Mouse (Mus musculus): ENCODE results near the gene Scamp2. TPM values are rescaled to one million over a fixed set of nuclear protein-coding genes. Genes with fewer than 3 reads are reported as not detected.

Scamp2 gene
- polyA plus RNA-seq, 1 experiment from 2014 or later = 60.2 TPM

GRCm38 (mm10) chr9:57590726-57591125 is 30.0 kb downstream of the Scamp2 start:
- ChIA-PET POLR2A (interaction anchor here (0.8 to 1.4 kb wide), 3 partner anchors 23 to 73 kb away, joined by 3 read pairs; partner anchors contain the start of gene Lman1l), CTCF (interaction anchor here (0.8 to 3.0 kb wide), 7 partner anchors 14 to 65 kb away, joined by 3 to 13 read pairs (median 4); no protein-coding TSS in a partner anchor)
- no peak for TF ChIP-seq CTCF (IDR thresholded peaks at IDR 0.05)
- H3K27me3 ChIP-seq = no peaks in the 10 kb centered on the region
- DNase-seq (ENCODE audit: low read depth, low spot score) (no peak), ATAC-seq (no peak)
- in situ Hi-C loops (cut with MboI; ENCODE audit: low pct_unique_long_range_greater_than_20kb) = loop anchor here (5.0 kb wide), 1 partner anchor 62 kb away; the partner anchor contains the start of gene Csk

DNA sequence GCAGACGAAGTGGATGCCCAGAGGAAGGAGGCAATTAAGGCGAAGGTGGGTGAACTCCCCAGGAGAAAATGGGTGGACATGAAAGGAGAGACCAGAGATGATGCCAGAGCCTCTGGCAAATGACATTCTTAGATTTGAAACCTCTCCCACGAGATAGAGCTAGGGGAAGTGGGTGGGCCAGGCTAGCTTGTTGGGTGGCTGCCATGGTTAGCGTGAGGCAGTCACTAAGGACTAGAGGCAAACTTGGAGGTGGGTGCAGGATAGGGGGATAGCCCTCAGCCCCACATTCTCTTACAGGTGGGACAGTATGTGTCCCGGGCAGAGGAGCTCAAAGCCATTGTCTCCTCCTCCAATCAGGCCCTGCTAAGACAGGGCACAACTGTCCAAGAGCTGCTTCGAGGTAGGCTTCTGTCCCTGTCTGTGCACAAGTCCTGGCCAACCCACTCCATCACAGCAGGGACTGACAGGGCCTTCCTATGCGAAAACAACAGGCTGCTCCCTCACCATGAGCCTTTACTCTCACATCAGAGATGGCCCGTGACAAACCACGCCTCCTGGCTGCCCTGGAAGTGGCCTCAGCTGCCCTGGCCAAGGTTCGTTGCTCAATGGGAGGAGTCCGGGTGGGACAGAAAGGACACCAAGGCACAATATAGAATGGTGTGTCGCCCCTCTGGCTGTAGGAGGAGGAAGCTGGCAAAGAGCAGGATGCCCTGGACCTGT is 32.9 kb downstream of the Scamp2 start:
- ChIA-PET CTCF (interaction anchor here (1.2 kb wide), 1 partner anchor 35 kb away, joined by 4 read pairs; no protein-coding TSS in a partner anchor), POLR2A (interaction anchor here (1.0 kb wide), 1 partner anchor 11 kb away, joined by 3 read pairs; no protein-coding TSS in a partner anchor)
- no peak for DNase-seq (ENCODE audit: low read depth, low spot score)
- no peak for TF ChIP-seq CTCF (IDR thresholded peaks at IDR 0.05)
- no peak for ATAC-seq
- no peaks in the 10 kb centered on the region for H3K27me3 ChIP-seq
- in situ Hi-C loops (cut with MboI; ENCODE audit: low pct_unique_long_range_greater_than_20kb) = loop anchor here (5.0 kb wide), 1 partner anchor 59 kb away; the partner anchor contains the start of gene Csk

GRCm38 (mm10) chr9:57594174-57594509 is 33.4 kb downstream of the Scamp2 start:
- H3K27me3 ChIP-seq = no peaks in the 10 kb centered on the region
- in situ Hi-C loops (cut with MboI; ENCODE audit: low pct_unique_long_range_greater_than_20kb) = loop anchor here (5.0 kb wide), 1 partner anchor 58 kb away; the partner anchor contains the start of gene Csk
- ChIA-PET POLR2A (interaction anchor here (1.0 kb wide), 1 partner anchor 10 kb away, joined by 3 read pairs; no protein-coding TSS in a partner anchor), CTCF (interaction anchor here (0.9 to 1.2 kb wide), 2 partner anchors 31 to 35 kb away, joined by 3 to 4 read pairs; no protein-coding TSS in a partner anchor)
- DNase-seq (ENCODE audit: low read depth, low spot score) (no peak), ATAC-seq (no peak)
- no peak for TF ChIP-seq CTCF (IDR thresholded peaks at IDR 0.05)

GRCm38 (mm10) chr9:57597265-57597664 is 36.5 kb downstream of the Scamp2 start:
- ATAC-seq = no peak
- in situ Hi-C loops (cut with MboI; ENCODE audit: low pct_unique_long_range_greater_than_20kb) = no loop called here
- no peaks in the 10 kb centered on the region for H3K27me3 ChIP-seq
- ChIA-PET POLR2A (interaction anchor here (1.2 kb wide), 1 partner anchor 13 kb away, joined by 3 read pairs; no protein-coding TSS in a partner anchor), CTCF (interaction anchor here (0.9 kb wide), 1 partner anchor 60 kb away, joined by 3 read pairs; no protein-coding TSS in a partner anchor)
- no peak for DNase-seq (ENCODE audit: low read depth, low spot score)
- no peak for TF ChIP-seq CTCF (IDR thresholded peaks at IDR 0.05)

DNA sequence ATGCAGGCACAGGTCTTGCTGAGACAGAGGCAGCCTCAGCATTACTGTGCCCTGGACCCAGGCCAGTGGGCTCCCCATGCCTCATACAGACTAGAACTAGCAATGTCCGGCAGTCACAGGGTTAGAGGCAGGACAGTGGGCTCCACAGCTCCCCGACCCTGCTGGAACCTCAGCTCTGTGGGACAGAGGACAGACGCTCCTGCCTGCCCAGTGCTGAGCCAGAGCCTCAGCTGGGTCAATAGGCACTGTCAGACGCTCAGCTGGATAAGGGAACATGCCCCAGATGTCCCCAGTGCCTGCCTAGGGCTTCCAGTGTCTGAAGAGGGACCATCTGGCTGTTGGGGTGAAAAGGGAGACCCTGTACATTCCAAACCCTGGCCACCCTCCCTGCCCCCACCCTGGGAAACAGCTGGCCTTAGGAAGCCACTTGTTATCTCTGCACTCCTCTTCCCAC is 37.2 kb downstream of the Scamp2 start:
- in situ Hi-C loops (cut with MboI; ENCODE audit: low pct_unique_long_range_greater_than_20kb) = no loop called here
- CTCF ChIA-PET = interaction anchor here (0.9 kb wide), 1 partner anchor 59 kb away, joined by 3 read pairs; no protein-coding TSS in a partner anchor
- no peak for DNase-seq (ENCODE audit: low read depth, low spot score)
- TF ChIP-seq CTCF (IDR thresholded peaks at IDR 0.05) = no peak
- POLR2A ChIA-PET = no interaction called here
- no peaks in the 10 kb centered on the region for H3K27me3 ChIP-seq
- no peak for ATAC-seq

- ATAC-seq = no peak
- CTCF ChIA-PET = no interaction called here
Measured at GRCm38 (mm10) chr9:57598851-57599563, 38.3 kb downstream of the Scamp2 start.

DNA sequence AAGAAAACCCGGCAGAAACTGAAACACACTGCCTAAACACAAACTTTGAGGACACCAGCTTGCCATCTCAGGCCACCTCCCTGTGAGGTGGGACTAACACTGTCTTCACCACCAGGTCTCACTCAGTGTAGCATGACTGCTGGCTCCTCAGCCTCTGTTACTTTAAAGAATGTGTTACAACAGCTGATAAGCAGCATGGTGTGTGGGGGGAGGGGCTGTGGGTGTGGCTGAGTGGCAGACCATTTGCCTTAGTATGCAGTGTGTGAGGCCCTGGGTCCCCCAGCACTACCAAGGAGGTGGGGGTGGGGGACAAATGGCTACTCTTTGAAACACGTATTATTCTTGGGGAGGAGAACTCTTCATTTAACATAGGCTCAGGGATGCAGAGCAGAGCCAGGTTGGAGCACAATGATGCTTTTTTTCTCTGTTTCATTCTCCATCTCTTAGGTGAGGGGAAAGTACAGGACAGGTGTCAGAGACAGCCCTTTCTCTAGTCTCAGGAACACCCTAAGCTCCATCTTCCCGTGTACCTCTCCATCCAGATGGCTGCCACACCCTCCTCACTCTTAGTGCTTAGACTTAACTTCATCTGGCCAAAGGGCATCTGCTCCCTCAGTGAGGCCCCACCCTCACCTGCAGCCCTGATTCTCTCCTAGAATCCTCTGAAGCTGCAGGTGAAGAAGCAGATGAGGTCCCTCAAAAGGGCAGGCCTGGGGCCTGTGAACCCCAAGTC is 40.0 kb downstream of the Scamp2 start:
- in situ Hi-C loops (cut with MboI; ENCODE audit: low pct_unique_long_range_greater_than_20kb) = no loop called here
- TF ChIP-seq CTCF (IDR thresholded peaks at IDR 0.05) = no peak
- no peak for DNase-seq (ENCODE audit: low read depth, low spot score)
- ChIA-PET POLR2A (interaction anchor here (0.8 kb wide), 1 partner anchor 23 kb away, joined by 4 read pairs; no protein-coding TSS in a partner anchor), CTCF (interaction anchor here (1.2 kb wide), 1 partner anchor 9 kb away, joined by 3 read pairs; no protein-coding TSS in a partner anchor)
- no peaks in the 10 kb centered on the region for H3K27me3 ChIP-seq
- ATAC-seq = no peak

More at GRCm38 (mm10) chr9:57598851-57599563, 38.3 kb downstream of the Scamp2 start:
- DNase-seq (ENCODE audit: low read depth, low spot score) = no peak
- no peaks in the 10 kb centered on the region for H3K27me3 ChIP-seq
- TF ChIP-seq CTCF (IDR thresholded peaks at IDR 0.05) = no peak
- POLR2A ChIA-PET = interaction anchor here (0.8 kb wide), 1 partner anchor 56 kb away, joined by 3 read pairs; no protein-coding TSS in a partner anchor
- in situ Hi-C loops (cut with MboI; ENCODE audit: low pct_unique_long_range_greater_than_20kb) = no loop called here

GRCm38 (mm10) chr9:57601353-57601706 is 40.6 kb downstream of the Scamp2 start:
- CTCF ChIA-PET = interaction anchor here (1.2 to 1.3 kb wide), 2 partner anchors 8 to 22 kb away, joined by 3 to 4 read pairs; no protein-coding TSS in a partner anchor
- no peak for DNase-seq (ENCODE audit: low read depth, low spot score)
- no peak for TF ChIP-seq CTCF (IDR thresholded peaks at IDR 0.05)

DNA sequence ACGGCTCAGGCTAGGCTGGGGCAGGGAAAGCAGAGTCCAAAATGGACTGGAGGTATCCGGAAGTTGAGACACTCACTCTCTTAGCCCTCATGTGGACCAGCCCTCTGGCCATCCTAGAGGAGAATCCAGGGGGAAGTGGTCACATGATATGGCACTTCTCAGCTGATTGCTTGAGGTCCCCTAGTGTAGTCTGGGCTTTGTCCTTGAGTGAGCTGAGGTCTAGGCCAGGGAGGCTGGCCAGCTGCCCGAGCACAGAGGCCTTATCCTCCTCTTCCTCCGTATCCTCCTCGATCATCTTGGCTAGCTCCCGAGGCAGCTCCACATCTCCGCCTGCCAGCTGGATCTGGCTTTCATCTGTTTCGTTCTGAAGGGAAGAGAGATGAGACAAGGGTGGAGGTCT is 41.4 kb downstream of the Scamp2 start:
- DNase-seq (ENCODE audit: low read depth, low spot score) (no peak), ATAC-seq (no peak)
- in situ Hi-C loops (cut with MboI; ENCODE audit: low pct_unique_long_range_greater_than_20kb) = no loop called here
- no peaks in the 10 kb centered on the region for H3K27me3 ChIP-seq
- ChIA-PET CTCF (interaction anchor here (1.3 kb wide), 1 partner anchor 21 kb away, joined by 4 read pairs; no protein-coding TSS in a partner anchor), POLR2A (no interaction called here)
- no peak for TF ChIP-seq CTCF (IDR thresholded peaks at IDR 0.05)

More at GRCm38 (mm10) chr9:57601353-57601706, 40.6 kb downstream of the Scamp2 start:
- POLR2A ChIA-PET = interaction anchor here (0.8 kb wide), 1 partner anchor 22 kb away, joined by 4 read pairs; no protein-coding TSS in a partner anchor
- no peaks in the 10 kb centered on the region for H3K27me3 ChIP-seq
- in situ Hi-C loops (cut with MboI; ENCODE audit: low pct_unique_long_range_greater_than_20kb) = no loop called here
- ATAC-seq = no peak

Data from Patski (cell line).